Mouse (Mus musculus) yolk sac, embryonic 10.5 days (tissue): Measurements from ENCODE around the gene Lpp.
"Not testable (repeated sequence)": the region's sequence is repeated elsewhere in the genome, so short reads cannot be mapped to it uniquely, and the experiment has no call there.

Experiments used
- DNase-seq: peaks from one replicate; pipeline ENCODE4 v3.0.0-alpha.2; 2017; ENCODE audit warnings: low spot score

Gene Lpp

DNA sequence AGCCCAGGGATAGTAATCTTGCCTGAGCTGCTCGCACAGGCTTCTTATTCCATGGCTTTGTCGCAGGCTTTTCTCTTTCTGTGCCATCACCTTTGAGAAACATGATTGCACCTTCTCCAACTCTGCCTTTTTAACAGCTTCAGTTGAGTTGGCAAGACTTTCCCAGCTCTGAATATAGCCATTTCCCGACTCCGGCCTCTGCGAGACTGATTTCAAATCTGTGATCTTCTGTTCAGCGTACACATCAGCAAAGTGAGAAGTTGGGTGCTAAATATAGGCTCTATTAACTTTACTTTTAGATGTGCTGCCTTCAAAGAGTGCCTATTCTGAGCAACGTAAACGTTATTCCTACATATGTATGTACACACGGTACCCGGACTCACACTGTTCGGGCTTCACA, 597.0 kb downstream of the Lpp start:
- DNase-seq: no peak

DNA sequence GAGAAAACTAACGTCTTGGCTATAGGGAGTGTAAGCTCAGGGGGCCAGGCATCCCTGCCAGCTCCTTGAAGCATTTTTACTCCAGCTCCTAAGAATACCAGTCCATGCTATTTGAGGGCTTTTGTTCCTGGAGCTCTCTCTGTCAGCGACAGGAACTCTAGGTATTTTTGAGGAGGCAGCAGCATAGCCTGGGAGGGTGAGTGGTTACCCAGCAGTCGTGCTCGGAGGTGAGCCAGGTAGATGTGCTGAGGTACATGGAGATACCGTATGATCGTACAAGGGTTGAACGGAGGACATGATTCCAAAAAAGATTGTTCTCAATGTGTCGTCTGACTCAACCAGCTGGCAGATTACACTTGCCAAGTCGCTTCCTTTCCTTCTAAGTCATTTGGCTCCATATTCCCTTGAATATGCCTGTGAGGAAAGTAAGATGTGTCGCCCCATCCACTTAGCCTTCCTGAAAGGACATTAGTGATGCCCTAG, 597.8 kb downstream of the Lpp start:
- no peak for DNase-seq

GRCm38 (mm10) chr16:24991995-24992394, 598.7 kb downstream of the Lpp start:
- DNase-seq: no peak

GRCm38 (mm10) chr16:24992494-24992893, 599.2 kb downstream of the Lpp start:
- DNase-seq: no peak

DNA sequence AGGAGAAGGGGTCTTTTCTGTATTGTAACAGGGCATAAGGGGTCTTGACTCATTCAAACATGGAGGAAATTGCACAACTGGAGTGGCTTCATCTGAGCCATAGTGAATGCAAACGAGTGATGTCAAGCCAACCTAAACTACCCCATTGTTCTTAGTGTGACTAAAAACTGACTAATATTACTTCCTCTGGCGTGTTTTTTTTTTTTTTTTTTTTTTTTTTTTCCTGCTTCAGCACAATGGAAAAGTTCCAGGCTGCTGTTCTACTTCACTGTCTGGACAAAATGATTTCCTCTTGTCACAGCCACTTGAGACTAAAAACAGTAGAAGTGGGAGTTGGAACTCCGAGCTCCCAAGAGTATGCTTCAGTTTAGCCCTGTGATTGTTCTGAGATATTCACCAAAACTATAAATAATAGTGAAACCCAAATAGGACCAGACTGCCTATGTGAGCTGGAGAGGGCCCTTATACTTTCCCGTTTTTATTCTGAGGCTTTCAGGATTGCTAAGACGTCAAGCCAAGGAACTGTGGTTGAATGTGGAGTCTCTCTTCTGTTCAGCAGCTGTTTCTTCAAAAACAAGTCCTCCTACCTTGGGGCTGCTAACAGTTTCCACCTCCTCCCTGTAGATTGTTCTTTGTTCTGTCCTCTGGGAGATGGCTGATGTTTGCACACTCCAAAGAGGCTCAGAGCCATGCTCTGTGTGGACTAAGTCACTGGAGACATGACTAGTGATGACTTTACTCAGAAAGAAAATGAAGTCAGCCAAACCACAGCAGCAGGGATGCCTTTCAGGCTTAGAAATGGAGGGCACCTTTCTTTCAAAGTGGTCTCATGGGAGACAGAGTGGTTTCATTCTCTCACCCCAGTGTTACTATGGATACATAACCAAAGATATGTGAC, 617.9 kb downstream of the Lpp start:
- DNase-seq: no peak

- DNase-seq: no peak
Measured at GRCm38 (mm10) chr16:25012938-25013337, 619.6 kb downstream of the Lpp start.

DNA sequence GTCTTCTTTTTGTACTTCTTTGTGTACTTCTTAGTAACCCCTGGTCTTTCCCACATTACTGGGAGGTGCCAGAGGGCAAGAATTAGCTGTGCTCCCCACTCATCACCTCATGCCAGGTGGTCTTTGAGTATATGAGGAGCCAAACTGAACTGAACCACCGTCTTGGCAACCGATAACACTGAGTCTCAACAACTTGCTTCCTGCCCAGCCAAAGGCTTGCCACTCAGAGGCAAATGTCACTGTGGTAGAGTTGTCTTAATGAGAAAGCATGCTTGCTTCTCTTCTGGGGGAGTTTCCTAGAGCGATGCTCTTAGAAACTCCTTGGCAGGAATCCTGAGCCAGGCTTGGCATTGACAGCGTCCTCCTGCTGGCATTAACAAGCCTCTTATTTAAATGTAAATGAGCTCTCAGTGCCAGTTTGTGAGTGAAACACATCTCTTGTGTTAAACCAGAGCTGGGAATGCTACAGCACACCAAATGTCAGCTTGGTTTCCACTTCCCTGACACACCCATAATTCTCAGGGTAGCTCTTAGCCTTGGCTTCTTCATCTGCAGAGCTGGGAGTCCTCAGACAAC, 623.0 kb downstream of the Lpp start:
- DNase-seq: no peak

DNA sequence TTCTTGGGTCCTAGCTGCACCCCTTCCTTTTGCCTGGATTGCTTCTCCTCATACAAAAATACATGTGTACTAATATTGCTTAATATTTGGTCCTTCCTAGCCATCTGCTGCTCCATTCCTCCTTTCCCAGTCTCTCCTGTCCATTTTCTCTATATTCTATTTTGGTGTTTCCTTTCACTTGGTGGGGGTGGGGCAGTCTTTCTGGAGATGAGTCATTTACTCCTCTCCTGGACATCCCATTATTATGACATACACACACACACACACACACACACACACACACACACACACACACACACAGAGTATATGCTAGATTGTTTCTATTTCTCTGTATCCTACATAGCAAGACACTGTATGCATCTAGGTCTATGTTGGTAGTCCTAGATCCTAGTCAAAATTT, 623.7 kb downstream of the Lpp start:
- DNase-seq: no peak

DNA sequence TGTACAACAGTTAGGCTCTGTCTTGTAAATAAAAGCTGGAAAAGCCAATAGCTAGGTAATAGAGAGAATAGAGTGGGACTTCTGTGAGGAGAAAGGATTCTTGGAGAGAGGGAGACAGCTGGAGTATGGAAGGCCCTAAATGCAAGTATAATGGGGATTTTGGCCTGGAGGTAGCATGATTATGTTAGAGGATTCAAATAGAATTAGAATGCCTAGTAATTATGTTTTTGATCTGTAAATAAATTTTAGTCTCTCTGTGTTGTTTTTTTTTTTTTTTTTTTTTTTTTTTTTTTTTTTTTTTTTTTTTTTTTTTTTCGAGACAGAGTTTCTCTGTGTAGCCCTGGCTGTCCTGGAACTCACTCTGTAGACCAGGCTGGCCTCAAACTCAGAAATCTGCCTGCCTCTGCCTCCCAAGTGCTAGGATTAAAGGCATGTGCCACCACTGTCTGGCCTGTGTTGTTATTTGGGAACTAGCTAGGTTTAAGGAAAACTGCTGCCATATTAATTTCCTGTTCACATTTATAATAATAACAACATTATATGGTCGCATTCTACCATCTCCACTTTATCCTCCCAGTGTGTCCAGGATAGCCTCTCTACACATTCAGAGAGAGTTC, 628.5 kb downstream of the Lpp start:
- not testable (repeated sequence) for DNase-seq

DNA sequence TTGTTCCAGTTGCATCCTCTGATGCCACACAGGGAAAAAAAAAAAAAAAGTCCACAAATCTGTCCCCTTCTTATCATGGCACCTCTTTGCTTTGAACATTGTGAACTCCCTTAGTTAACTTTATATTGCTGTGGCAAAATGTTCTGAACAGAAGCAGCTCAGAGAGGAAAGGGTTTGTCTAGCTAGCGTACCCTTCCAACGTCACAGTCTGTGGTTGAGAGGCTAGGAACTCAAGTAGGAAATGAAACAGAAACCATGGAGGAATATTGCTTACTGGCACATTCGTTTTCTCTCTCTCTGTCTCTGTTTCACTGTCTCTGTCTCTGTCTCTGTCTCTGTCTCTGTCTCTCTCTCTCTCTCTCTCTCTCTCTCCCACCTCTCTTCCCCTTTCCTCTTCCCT, 631.3 kb downstream of the Lpp start:
- no peak for DNase-seq

DNA sequence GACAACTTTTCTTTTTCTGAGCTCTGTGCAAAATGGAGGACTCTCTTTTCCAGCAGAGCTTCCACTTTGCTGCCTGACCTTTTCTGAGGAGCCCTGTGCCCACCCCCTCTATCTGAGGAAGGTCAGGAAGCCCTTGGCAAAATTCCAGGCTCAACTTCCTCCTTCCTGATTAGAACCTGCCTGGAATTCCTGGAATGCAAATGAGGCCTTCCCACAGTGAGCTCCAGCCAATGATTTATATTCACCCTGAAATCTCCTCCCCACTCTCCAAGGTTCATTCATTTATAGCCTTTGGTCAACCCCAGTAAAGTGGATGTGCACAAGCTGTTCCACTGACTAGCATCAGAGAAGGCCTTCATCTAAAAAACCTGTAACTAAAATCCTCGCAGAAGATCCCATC, 632.9 kb downstream of the Lpp start:
- peak; percentile 52 for DNase-seq

DNA sequence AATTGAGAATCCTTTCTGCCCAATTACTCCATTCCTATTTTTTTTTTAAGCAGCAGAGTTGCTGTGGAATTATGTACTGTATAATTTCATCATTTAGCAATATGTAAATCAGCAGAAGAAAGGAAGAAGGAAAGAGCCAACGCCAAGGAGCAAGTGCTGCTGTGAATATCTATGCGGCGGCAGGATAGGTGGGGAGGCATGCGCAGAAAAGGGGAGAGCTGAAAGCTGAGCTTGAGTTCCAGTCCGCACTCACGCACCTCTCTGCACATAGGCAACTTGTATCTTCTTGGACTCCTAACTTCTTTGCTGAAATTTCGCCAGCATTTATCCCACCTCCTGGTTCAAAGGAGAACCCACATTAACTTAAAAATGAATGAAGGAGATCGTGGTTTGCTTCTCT, 636.2 kb downstream of the Lpp start:
- DNase-seq: no peak

DNA sequence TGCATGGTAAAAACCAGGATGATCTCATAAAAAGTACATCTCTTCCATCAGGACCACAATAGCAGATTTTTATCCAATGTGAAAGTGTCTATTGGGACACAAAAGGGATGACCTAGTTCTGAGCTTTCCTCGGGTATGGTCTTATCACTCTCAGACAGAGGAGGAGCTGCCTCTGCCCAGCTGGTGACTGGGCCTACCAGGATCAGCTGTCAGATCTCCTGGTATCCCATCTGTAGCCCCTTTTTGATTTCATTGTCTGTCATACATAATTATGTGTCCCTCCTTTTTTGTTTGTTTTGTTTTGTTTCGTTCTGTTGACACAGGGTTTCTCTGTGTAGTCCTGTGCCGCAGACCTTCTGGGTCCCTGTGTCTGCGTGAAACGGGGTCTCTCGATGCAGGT, 644.1 kb downstream of the Lpp start:
- DNase-seq: no peak

- no peak for DNase-seq
Measured at GRCm38 (mm10) chr16:25038529-25038928, 645.2 kb downstream of the Lpp start.

- DNase-seq: peak; percentile 9
Measured at GRCm38 (mm10) chr16:25039904-25040303, 646.6 kb downstream of the Lpp start.

DNA sequence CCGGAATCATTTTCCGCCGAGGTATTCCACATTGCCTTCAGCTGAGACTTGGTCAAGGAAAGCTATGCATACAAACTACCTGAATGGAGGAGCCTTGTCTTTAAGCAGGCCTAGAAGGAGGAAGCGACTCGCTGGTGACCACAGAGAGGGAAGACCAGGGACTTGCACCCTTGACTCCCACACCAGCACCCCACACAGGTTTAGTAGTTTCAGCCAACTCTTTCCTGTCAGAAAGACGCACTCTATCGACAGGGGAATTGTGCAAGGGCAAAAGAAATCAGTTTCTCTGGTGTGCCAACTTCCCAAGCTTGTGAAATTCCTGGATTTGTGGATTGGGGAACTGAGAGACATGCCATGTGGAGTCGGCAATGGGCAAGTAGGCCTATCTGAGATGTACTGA, 647.9 kb downstream of the Lpp start:
- DNase-seq: no peak

DNA sequence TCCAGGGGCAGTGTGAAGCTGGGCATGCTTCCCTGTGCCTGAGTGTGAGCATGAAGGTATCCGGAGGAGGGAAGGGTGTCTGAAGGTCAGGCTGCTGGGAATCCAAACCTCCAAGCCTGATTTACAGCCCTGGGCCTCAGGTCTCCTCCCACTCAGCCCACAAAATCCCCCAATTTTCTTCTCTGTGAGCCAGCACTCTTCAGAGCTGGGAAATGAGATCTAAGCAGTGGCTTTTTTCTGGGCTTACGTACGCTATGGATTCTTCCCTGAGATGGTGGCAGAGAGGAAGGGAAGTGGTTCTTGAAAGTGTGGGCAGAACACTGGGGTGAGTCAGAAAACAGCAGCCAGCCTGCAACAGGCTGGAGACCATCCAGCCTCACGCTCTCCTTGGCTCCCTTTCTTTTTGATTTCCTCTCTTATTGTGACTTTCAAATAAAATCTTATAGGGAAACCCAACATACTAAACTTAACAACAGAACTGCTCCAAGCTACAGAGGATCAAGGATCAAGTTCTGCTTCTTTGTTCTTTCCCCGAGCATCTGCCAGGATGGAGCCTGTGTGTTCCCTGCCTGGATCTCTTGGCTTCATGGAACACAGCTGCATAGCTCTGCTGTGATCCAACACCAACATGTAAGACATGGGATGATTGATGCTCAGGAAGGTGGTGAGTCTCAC, 648.7 kb downstream of the Lpp start:
- no peak for DNase-seq
